Mouse (Mus musculus): ENCODE results near the gene Mpv17. TPM values are rescaled to one million over a fixed set of nuclear protein-coding genes. Genes with fewer than 3 reads are reported as not detected.

The Mpv17 gene
- polyA plus RNA-seq, 1 experiment from 2014 or later, result 91.5 TPM

DNA sequence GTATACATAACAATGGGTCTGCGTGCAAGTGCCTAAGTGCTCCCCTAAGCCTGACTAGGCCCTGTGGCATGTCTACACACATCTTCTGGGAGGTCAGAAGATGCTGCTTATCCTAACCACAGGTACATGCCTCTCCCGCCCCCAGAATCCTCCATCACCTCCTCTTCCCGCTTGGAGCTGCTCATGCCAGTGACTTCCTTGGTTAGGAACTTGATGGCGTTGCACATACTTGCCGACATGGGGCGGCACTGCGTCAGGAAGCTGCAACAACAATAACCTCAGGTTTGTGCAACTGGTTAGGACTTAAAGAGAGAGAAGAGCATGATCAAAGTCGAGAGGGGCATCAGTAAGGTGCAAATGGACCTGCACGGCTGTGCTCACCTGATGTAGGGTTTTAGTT, 36.1 kb upstream of the Mpv17 start:
- Histone ChIP-seq H3K36me3 (ENCODE audit: control insufficient read depth, insufficient read depth) (peaks cover 38% of the 10 kb centered on the region), H3K4me1 (ENCODE audit: control insufficient read depth, insufficient read depth, low read length) (peaks cover 16% of the 10 kb centered on the region), H3K27me3 (ENCODE audit: control insufficient read depth, insufficient read depth, low read length) (no peaks in the 10 kb centered on the region), H3K27ac (ENCODE audit: low read length) (no peak overlapping the region), H3K4me2 (ENCODE audit: low read depth, low read length) (no peak overlapping the region), H3K9ac (ENCODE audit: low read length) (no peak overlapping the region), H3K4me3 (ENCODE audit: low read length) (no peak overlapping the region), H3K9me3 (replicated peaks; ENCODE audit: control insufficient read depth, low read length) (no peaks in the 10 kb centered on the region)
- WGBS, result 88% methylated on average over 9 of the region's 9 CpGs
- no peak for ATAC-seq (replicated peaks; ENCODE audit: extremely low read depth, insufficient read depth, low FRiP score)

DNA sequence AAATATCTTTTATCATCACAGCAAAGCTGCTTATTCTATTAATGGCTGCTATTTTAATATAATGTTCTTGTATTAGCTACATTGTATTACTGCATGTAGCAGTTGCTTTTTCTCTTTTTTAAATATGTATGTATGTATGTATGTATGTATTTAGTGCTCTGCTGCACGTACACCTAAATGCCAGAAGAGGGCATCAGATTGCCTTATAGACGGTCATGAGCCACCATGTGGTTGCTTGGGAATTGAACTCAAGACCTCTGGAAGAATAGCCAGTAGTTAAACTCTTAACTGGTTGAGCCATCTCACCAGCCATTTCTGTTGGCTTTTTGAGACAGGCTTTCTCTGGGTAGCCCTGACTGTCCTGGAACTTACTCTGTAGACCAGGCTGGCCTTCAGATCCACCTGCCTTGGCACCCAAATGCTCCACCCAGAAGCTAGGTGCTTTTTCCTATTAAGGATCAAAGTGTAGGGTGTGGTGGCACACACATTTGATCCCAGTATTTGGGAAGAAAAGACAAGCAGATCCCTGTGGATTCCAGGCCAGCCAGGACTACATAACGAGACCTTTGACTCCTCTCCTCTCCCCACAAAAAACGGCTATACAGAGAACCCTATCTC, 34.3 kb upstream of the Mpv17 start:
- no peak overlapping the region for H3K4me2 ChIP-seq (ENCODE audit: low read depth, low read length)
- H3K27ac ChIP-seq (ENCODE audit: low read length), result no peak overlapping the region
- peaks cover 9% of the 10 kb centered on the region for H3K4me1 ChIP-seq (ENCODE audit: control insufficient read depth, insufficient read depth, low read length)
- ATAC-seq (replicated peaks; ENCODE audit: extremely low read depth, insufficient read depth, low FRiP score), result no peak
- H3K36me3 ChIP-seq (ENCODE audit: control insufficient read depth, insufficient read depth), result peaks cover 36% of the 10 kb centered on the region
- H3K9me3 ChIP-seq (replicated peaks; ENCODE audit: control insufficient read depth, low read length), result no peaks in the 10 kb centered on the region
- 78% methylated on average over 4 of the region's 4 CpGs for WGBS
- H3K27me3 ChIP-seq (ENCODE audit: control insufficient read depth, insufficient read depth, low read length), result no peaks in the 10 kb centered on the region
- H3K4me3 ChIP-seq (ENCODE audit: low read length), result no peak overlapping the region
- H3K9ac ChIP-seq (ENCODE audit: low read length), result no peak overlapping the region

DNA sequence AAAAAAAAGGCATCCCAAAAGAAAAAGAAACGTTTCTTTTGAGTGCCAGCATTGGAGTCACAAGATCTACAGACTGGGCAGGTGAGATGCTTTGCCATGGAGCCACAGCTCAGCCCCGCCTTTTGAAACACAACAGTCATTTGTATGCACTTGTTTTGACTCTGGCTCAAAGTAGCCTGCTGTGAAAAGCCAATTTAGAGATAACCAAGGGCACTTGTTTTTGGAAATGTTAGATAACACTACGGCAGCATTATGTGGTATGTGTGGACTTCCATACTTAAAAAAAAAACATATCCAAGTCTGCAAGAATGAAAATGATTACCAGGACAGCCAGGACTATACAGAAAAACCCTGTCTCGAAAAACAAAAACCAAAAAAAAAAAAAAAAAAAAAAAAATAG, 29.6 kb upstream of the Mpv17 start:
- H3K4me3 ChIP-seq (ENCODE audit: low read length), result no peak overlapping the region
- no peaks in the 10 kb centered on the region for H3K27me3 ChIP-seq (ENCODE audit: control insufficient read depth, insufficient read depth, low read length)
- no peaks in the 10 kb centered on the region for H3K9me3 ChIP-seq (replicated peaks; ENCODE audit: control insufficient read depth, low read length)
- no peak overlapping the region for H3K9ac ChIP-seq (ENCODE audit: low read length)
- no peak overlapping the region for H3K27ac ChIP-seq (ENCODE audit: low read length)
- no peak overlapping the region for H3K4me2 ChIP-seq (ENCODE audit: low read depth, low read length)
- peaks cover 16% of the 10 kb centered on the region for H3K36me3 ChIP-seq (ENCODE audit: control insufficient read depth, insufficient read depth)
- ATAC-seq (replicated peaks; ENCODE audit: extremely low read depth, insufficient read depth, low FRiP score), result no peak
- 40% methylated on average over 4 of the region's 4 CpGs for WGBS
- H3K4me1 ChIP-seq (ENCODE audit: control insufficient read depth, insufficient read depth, low read length), result peaks cover 7% of the 10 kb centered on the region

DNA sequence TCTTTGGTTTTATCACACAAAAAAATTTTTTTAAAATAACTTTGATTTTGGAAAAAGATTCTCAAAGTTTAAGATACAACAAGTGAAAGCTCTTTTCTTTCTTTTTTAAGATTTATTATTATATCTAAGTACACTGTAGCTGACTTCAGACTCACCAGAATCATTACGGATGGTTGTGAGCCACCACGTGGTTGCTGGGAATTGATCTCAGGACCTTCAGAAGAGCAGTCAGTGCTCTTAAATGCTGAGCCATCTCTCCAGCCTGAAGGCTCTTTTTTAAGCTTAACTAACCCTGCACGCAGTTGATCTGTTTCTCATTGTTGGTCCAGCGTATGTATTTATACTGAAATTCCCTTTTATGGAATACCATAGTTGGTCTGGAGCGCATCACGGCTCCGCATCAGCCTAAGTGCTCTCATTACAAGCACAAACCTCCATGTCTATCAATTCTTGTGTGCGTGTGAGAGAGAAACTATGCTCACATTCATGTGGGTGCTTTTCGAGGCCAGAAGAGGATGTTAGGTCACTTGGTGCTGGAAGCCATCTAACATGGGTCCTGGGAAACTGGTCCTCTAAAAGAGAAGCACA, 27.2 kb upstream of the Mpv17 start:
- peaks cover 2% of the 10 kb centered on the region; the same call in 1 of the 2 replicates for H3K36me3 ChIP-seq (ENCODE audit: control insufficient read depth, insufficient read depth)
- no peak for ATAC-seq (replicated peaks; ENCODE audit: extremely low read depth, insufficient read depth, low FRiP score)
- no peaks in the 10 kb centered on the region for H3K9me3 ChIP-seq (replicated peaks; ENCODE audit: control insufficient read depth, low read length)
- peaks cover 8% of the 10 kb centered on the region for H3K4me1 ChIP-seq (ENCODE audit: control insufficient read depth, insufficient read depth, low read length)
- no peak overlapping the region for H3K4me2 ChIP-seq (ENCODE audit: low read depth, low read length)
- no peak overlapping the region for H3K4me3 ChIP-seq (ENCODE audit: low read length)
- 92% methylated on average over 9 of the region's 9 CpGs for WGBS
- no peak overlapping the region for H3K27ac ChIP-seq (ENCODE audit: low read length)
- H3K27me3 ChIP-seq (ENCODE audit: control insufficient read depth, insufficient read depth, low read length), result no peaks in the 10 kb centered on the region
- no peak overlapping the region for H3K9ac ChIP-seq (ENCODE audit: low read length)

DNA sequence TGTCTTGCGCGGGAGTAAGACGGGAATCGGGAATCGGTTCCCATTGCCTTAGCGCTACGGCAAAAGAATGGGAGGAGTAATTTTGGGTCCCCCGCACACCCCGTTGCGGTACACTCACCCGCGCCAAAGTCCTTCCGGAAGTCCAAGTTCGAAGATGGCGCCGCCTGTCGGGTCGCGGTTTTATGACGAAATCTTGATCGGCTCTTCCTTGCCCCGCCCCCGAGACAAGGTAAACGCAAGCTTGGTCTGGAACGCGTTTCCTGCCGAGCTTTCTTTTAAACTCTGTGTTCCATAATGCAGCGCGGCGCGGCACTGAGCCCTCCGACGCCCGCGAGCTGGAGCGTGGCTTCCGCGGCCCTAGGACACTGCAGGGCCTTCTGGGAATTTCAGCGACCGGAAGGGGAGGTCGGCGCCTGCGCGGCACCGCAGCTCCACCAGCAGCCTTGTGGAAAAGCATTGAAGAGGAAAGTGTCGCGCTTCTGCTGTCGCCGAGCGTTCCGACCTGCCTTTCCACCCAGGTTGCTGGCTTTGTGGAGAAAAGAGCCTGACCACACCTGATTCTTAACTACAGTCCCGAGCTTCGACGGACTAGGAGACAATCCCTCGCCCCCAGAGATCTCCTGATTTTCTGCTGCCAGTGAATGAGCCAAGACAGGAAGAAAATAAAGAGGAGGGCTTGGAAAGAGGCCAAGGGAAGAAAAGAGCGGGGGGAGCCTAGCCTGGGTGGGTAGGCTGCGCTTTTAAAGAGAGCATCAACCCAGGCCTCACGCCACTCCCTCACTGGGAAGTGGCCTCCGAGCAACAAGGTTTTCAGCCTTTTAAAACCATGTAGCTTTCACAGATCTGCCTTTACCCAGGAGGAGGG, 25.9 kb upstream of the Mpv17 start, which contains the start of the genes Gm29609 and Gtf3c2:
Gm29609 (minus strand) TSS at position 146 of the 865 bp plus-strand sequence.
Gtf3c2 (minus strand) TSS at position 379 of the 865 bp plus-strand sequence.
- under 1% methylated on average over 59 of the region's 59 CpGs for WGBS

DNA sequence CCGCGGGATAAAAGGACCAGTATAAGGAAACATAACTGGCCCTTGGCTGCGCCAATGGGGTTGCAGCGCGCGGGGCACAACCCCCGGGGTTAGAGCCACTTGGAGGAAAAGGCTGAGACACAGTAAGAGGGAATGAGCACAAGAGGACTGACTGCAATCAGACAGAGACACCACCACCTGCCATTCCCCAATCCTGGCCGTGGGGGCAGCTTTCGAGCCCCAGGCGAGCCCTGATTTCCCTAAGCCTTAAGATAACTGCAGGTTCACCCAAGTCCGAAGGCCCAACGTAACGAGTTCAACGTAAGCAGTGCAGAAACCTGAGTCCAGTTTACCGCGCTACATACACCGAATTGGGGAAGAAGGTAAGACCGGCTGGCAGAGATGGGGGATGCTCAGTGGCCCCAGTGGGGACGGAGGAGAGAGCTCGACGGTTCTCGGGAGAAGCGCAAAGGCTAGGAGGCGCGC, 25.3 kb upstream of the Mpv17 start:
- WGBS, result under 1% methylated on average over 25 of the region's 25 CpGs
- ATAC-seq (replicated peaks; ENCODE audit: extremely low read depth, insufficient read depth, low FRiP score), result peak; percentile 35
- Histone ChIP-seq H3K4me1 (ENCODE audit: control insufficient read depth, insufficient read depth, low read length) (peaks cover 8% of the 10 kb centered on the region), H3K36me3 (ENCODE audit: control insufficient read depth, insufficient read depth) (peaks cover 2% of the 10 kb centered on the region; the same call in 1 of the 2 replicates), H3K4me3 (ENCODE audit: low read length) (peak overlapping the region; percentile 84), H3K9me3 (replicated peaks; ENCODE audit: control insufficient read depth, low read length) (no peaks in the 10 kb centered on the region), H3K9ac (ENCODE audit: low read length) (peak overlapping the region; percentile 86), H3K4me2 (ENCODE audit: low read depth, low read length) (peak overlapping the region; percentile 98), H3K27ac (ENCODE audit: low read length) (peak overlapping the region; percentile 96), H3K27me3 (ENCODE audit: control insufficient read depth, insufficient read depth, low read length) (no peaks in the 10 kb centered on the region)

More for the DNA sequence above, 25.9 kb upstream of the Mpv17 start, which contains the start of the genes Gm29609 and Gtf3c2:
- Histone ChIP-seq H3K27ac (ENCODE audit: low read length) (peak within 1 kb of the TSS; percentile 96), H3K4me3 (ENCODE audit: low read length) (peak within 1 kb of the TSS; percentile 84), H3K27me3 (ENCODE audit: control insufficient read depth, insufficient read depth, low read length) (no peaks in the 10 kb centered on the region), H3K9me3 (replicated peaks; ENCODE audit: control insufficient read depth, low read length) (no peaks in the 10 kb centered on the region), H3K4me1 (ENCODE audit: control insufficient read depth, insufficient read depth, low read length) (peaks cover 8% of the 10 kb centered on the region), H3K36me3 (ENCODE audit: control insufficient read depth, insufficient read depth) (peaks cover 2% of the 10 kb centered on the region; the same call in 1 of the 2 replicates), H3K4me2 (ENCODE audit: low read depth, low read length) (peak within 1 kb of the TSS; percentile 98), H3K9ac (ENCODE audit: low read length) (peak within 1 kb of the TSS; percentile 86)
- ATAC-seq (replicated peaks; ENCODE audit: extremely low read depth, insufficient read depth, low FRiP score), result peak; percentile 98

DNA sequence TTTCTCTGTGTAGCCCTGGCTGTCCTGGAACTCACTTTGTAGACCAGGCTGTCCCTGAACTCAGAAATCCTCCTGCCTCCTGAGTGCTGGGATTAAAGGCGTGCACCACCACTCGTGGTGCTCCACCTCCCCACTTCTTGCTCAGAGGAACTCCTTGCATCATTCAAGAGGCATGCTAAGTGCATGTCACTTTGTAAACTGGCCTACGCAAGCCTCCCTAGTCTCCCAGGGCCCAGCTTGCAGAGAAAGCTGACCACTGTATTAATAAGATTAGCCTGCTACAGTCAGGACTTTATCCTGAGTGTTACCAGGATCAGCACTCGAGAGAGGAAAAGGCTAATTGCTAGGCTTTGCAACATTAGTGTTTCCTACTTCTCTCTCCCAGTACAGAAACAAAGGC, 14.6 kb upstream of the Mpv17 start:
- 60% methylated on average over 4 of the region's 4 CpGs for WGBS

DNA sequence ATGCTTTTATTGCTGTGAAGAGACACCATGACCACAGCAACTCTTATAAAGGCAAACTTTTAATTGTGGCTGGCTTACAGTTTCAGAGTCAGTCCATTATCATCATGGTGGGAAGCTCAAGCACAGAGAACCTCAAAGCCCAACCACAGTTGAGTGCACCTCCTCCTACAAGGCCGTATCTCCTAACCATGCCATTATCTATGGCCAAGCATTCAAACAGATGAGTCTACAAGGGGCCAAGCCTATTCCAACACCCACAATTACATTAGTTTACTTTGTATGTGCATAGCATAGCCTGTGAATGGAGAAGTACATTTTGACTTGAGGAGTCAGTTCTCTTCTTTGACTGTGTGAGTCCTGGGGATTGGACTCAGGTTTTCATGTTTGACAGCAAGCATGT, 10.8 kb upstream of the Mpv17 start:
- no peaks in the 10 kb centered on the region for H3K4me1 ChIP-seq (ENCODE audit: control insufficient read depth, insufficient read depth, low read length)
- H3K9ac ChIP-seq (ENCODE audit: low read length), result no peak overlapping the region
- no peak for ATAC-seq (replicated peaks; ENCODE audit: extremely low read depth, insufficient read depth, low FRiP score)
- H3K36me3 ChIP-seq (ENCODE audit: control insufficient read depth, insufficient read depth), result peaks cover 63% of the 10 kb centered on the region
- 70% methylated on average over 1 of the region's 1 CpGs for WGBS
- H3K27me3 ChIP-seq (ENCODE audit: control insufficient read depth, insufficient read depth, low read length), result no peaks in the 10 kb centered on the region
- H3K27ac ChIP-seq (ENCODE audit: low read length), result no peak overlapping the region
- H3K4me2 ChIP-seq (ENCODE audit: low read depth, low read length), result no peak overlapping the region
- no peaks in the 10 kb centered on the region for H3K9me3 ChIP-seq (replicated peaks; ENCODE audit: control insufficient read depth, low read length)
- H3K4me3 ChIP-seq (ENCODE audit: low read length), result no peak overlapping the region

More for the DNA sequence above, 14.6 kb upstream of the Mpv17 start:
- no peak for ATAC-seq (replicated peaks; ENCODE audit: extremely low read depth, insufficient read depth, low FRiP score)
- Histone ChIP-seq H3K9me3 (replicated peaks; ENCODE audit: control insufficient read depth, low read length) (no peaks in the 10 kb centered on the region), H3K27me3 (ENCODE audit: control insufficient read depth, insufficient read depth, low read length) (no peaks in the 10 kb centered on the region), H3K9ac (ENCODE audit: low read length) (no peak overlapping the region), H3K4me3 (ENCODE audit: low read length) (no peak overlapping the region), H3K36me3 (ENCODE audit: control insufficient read depth, insufficient read depth) (peaks cover 71% of the 10 kb centered on the region), H3K27ac (ENCODE audit: low read length) (no peak overlapping the region), H3K4me1 (ENCODE audit: control insufficient read depth, insufficient read depth, low read length) (no peaks in the 10 kb centered on the region), H3K4me2 (ENCODE audit: low read depth, low read length) (no peak overlapping the region)

All from heart, embryonic 16.5 days (tissue).